Mouse (Mus musculus): Measurements from ENCODE around the gene Ccdc88c. TPM values are rescaled to one million over a fixed set of nuclear protein-coding genes. Genes with fewer than 3 reads are reported as not detected.

The Ccdc88c gene
- polyA plus RNA-seq, 1 experiment: 18.0 TPM

DNA sequence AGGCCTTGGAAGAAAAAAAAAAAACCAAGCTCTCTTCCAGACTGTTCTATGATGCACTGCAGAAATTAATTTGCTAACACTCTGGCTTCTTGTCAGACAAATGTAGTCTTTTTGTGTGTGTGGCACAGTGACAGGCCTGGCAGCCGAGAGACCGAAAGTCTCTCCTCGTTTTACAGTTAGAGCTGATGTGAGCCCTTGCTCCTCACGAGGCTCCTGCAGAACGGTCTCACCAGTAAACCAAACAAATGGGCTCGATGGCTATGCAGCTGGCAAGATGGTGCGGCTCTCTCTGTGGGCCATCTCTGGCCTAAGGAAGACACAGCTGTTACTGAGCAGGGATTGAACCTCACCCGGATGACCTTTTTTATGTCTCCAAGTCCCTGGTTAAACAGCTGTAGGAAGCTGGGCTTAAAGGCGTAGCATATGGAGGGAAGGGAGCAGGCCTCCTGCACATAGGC, 48.3 kb downstream of the Ccdc88c start:
- no peaks in the 10 kb centered on the region for H3K36me3 ChIP-seq (ENCODE audit: control insufficient read depth, insufficient read depth)
- H3K4me3 ChIP-seq: no peak overlapping the region
- H3K79me2 ChIP-seq (ENCODE audit: control insufficient read depth, insufficient read depth): peaks cover 2% of the 10 kb centered on the region
- TF ChIP-seq POLR2A (IDR thresholded peaks at IDR 0.05; ENCODE audit: insufficient read length, low read depth): no peak
- no peak for TF ChIP-seq USF1 (IDR thresholded peaks at IDR 0.05; ENCODE audit: low read depth)
- peak; percentile 64 for TF ChIP-seq TCF12 (IDR thresholded peaks at IDR 0.05; ENCODE audit: insufficient read depth, poor library complexity, severe bottlenecking)
- peak; percentile 47 for TF ChIP-seq TCF3 (IDR thresholded peaks at IDR 0.05; ENCODE audit: insufficient read length, low read depth)
- TF ChIP-seq MYOD1 (IDR thresholded peaks at IDR 0.05; ENCODE audit: control insufficient read depth in 1 of 3, insufficient read length in 2 of 3, low read depth in 2 of 3): peak in 2 of 3 experiments; percentile 73 to 80
- peak; percentile 31 to 86 (median 69) for TF ChIP-seq MYOG (IDR thresholded peaks at IDR 0.05; ENCODE audit: control insufficient read depth in 1 of 3, insufficient read depth in 1 of 3, insufficient read length in 2 of 3, low read depth in 2 of 3)
- no peaks in the 10 kb centered on the region for H3K27me3 ChIP-seq (ENCODE audit: control insufficient read depth, insufficient read depth, insufficient read length)
- H3ac ChIP-seq (ENCODE audit: control insufficient read depth, insufficient read length): no peak overlapping the region
- peak overlapping the region; percentile 4 for H3K4me2 ChIP-seq (ENCODE audit: low read depth)

DNA sequence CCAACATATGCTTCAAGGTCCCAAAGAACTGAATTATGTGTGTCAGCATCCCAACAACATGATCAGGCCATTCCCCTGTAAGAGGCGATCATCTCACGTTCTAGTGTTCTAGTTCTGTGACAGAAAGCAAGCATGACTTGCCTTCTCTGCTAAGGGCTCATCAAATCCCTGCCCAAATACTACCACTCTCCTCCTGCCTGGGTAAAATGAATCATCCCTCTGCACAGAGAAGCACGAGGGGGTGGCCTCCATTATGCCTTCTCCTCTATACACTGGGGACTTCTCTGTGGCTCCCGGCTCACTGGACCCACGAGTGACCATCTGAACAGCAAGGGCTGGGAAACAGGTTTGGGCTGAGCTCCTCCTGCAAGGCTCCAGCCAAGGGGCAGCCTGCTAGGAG, 49.2 kb downstream of the Ccdc88c start:
- TF ChIP-seq MYOG (IDR thresholded peaks at IDR 0.05; ENCODE audit: control insufficient read depth in 1 of 3, insufficient read depth in 1 of 3, insufficient read length in 2 of 3, low read depth in 2 of 3) (no peak), POLR2A (IDR thresholded peaks at IDR 0.05; ENCODE audit: insufficient read length, low read depth) (no peak), E2F4 (IDR thresholded peaks at IDR 0.05; ENCODE audit: insufficient read depth) (no peak), CEBPB (IDR thresholded peaks at IDR 0.05; ENCODE audit: insufficient read depth, poor library complexity, severe bottlenecking) (no peak), SRF (IDR thresholded peaks at IDR 0.05; ENCODE audit: control insufficient read depth, insufficient read length, low read depth) (no peak), MYOD1 (IDR thresholded peaks at IDR 0.05; ENCODE audit: control insufficient read depth in 1 of 3, insufficient read length in 2 of 3, low read depth in 2 of 3) (no peak), USF1 (IDR thresholded peaks at IDR 0.05; ENCODE audit: low read depth) (no peak), TCF3 (IDR thresholded peaks at IDR 0.05; ENCODE audit: insufficient read length, low read depth) (no peak), MAX (IDR thresholded peaks at IDR 0.05; ENCODE audit: low read depth) (no peak), TCF12 (IDR thresholded peaks at IDR 0.05; ENCODE audit: insufficient read depth, poor library complexity, severe bottlenecking) (no peak), REST (IDR thresholded peaks at IDR 0.05; ENCODE audit: insufficient read depth, insufficient read length) (no peak), POLR2AphosphoS2 (IDR thresholded peaks at IDR 0.05; ENCODE audit: insufficient read length, low read depth) (no peak)
- no peak overlapping the region for H3K4me3 ChIP-seq
- no peaks in the 10 kb centered on the region for H3K27me3 ChIP-seq (ENCODE audit: control insufficient read depth, insufficient read depth, insufficient read length)
- no peak overlapping the region for H3K4me2 ChIP-seq (ENCODE audit: low read depth)
- H3K79me2 ChIP-seq (ENCODE audit: control insufficient read depth, insufficient read depth): no peaks in the 10 kb centered on the region
- H3K36me3 ChIP-seq (ENCODE audit: control insufficient read depth, insufficient read depth): no peaks in the 10 kb centered on the region
- no peak overlapping the region for H3ac ChIP-seq (ENCODE audit: control insufficient read depth, insufficient read length)

DNA sequence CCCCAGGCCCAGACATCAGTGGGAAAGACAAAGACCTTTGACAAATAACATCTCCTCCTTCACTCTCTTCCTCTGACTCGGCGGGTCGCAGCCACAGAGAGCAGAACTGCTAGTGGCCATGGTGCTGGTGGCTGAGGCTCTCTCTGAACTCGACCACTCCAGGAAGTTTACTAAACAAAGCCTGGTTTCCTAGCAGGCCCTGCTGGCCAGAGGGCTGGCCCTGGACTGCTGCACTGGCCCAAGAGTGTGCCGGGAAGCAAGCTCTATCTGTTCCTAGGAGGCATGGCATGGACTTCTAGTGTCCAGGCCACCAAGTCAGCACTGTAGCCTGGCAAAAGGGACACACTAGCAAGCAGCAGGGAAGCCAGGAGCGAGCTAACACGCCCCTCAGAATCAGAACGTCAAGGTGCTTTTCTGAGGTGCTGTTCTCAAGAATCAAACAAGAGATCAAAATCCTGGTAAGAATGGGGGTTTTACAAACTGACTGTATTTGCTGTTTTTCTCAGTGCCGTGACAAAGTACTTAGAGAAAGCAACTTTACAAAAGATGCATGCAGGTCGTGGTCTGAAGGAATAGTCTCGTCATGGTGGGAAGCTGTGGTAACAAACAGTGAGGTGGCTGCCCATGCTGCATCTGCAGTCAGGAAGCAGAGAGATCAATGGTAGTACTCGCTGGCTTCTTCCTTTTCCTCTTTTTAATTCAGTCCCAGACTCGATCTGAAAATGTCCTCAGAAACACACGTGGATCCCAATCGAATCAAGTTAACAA, 50.7 kb downstream of the Ccdc88c start:
- no peaks in the 10 kb centered on the region for H3K27me3 ChIP-seq (ENCODE audit: control insufficient read depth, insufficient read depth, insufficient read length)
- no peaks in the 10 kb centered on the region for H3K79me2 ChIP-seq (ENCODE audit: control insufficient read depth, insufficient read depth)
- no peak overlapping the region for H3K4me2 ChIP-seq (ENCODE audit: low read depth)
- no peak for TF ChIP-seq MAX (IDR thresholded peaks at IDR 0.05; ENCODE audit: low read depth)
- no peak for TF ChIP-seq E2F4 (IDR thresholded peaks at IDR 0.05; ENCODE audit: insufficient read depth)
- TF ChIP-seq REST (IDR thresholded peaks at IDR 0.05; ENCODE audit: insufficient read depth, insufficient read length): no peak
- TF ChIP-seq POLR2A (IDR thresholded peaks at IDR 0.05; ENCODE audit: insufficient read length, low read depth): no peak
- no peak for TF ChIP-seq TCF12 (IDR thresholded peaks at IDR 0.05; ENCODE audit: insufficient read depth, poor library complexity, severe bottlenecking)
- TF ChIP-seq SRF (IDR thresholded peaks at IDR 0.05; ENCODE audit: control insufficient read depth, insufficient read length, low read depth): no peak
- no peak for TF ChIP-seq MYOD1 (IDR thresholded peaks at IDR 0.05; ENCODE audit: control insufficient read depth in 1 of 3, insufficient read length in 2 of 3, low read depth in 2 of 3)
- no peak for TF ChIP-seq CEBPB (IDR thresholded peaks at IDR 0.05; ENCODE audit: insufficient read depth, poor library complexity, severe bottlenecking)
- no peak for TF ChIP-seq POLR2AphosphoS2 (IDR thresholded peaks at IDR 0.05; ENCODE audit: insufficient read length, low read depth)
- no peak for TF ChIP-seq USF1 (IDR thresholded peaks at IDR 0.05; ENCODE audit: low read depth)
- no peak for TF ChIP-seq MYOG (IDR thresholded peaks at IDR 0.05; ENCODE audit: control insufficient read depth in 1 of 3, insufficient read depth in 1 of 3, insufficient read length in 2 of 3, low read depth in 2 of 3)
- no peak for TF ChIP-seq TCF3 (IDR thresholded peaks at IDR 0.05; ENCODE audit: insufficient read length, low read depth)
- H3K4me3 ChIP-seq: no peak overlapping the region
- H3ac ChIP-seq (ENCODE audit: control insufficient read depth, insufficient read length): no peak overlapping the region
- H3K36me3 ChIP-seq (ENCODE audit: control insufficient read depth, insufficient read depth): no peaks in the 10 kb centered on the region

DNA sequence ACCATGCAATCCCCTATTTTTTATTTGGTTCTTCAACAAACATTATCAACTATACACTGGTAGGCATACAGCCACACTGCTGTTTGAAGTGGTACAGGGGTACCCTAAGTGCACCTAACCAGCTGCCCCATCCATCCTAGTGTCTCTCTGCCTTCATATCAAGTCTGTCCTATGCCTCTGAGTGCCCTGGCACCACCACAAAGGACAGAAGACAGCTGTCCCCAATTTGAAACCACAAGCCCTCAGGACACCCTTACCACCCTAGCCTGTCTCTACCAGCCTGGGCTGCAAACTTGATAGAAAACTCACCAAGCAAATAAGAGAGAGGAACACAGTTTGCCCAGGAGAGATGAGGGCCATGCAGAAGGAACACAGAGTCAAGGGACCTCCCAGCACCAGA, 51.3 kb downstream of the Ccdc88c start:
- no peaks in the 10 kb centered on the region for H3K79me2 ChIP-seq (ENCODE audit: control insufficient read depth, insufficient read depth)
- H3K36me3 ChIP-seq (ENCODE audit: control insufficient read depth, insufficient read depth): no peaks in the 10 kb centered on the region
- H3K27me3 ChIP-seq (ENCODE audit: control insufficient read depth, insufficient read depth, insufficient read length): no peaks in the 10 kb centered on the region
- H3K4me2 ChIP-seq (ENCODE audit: low read depth): no peak overlapping the region
- no peak overlapping the region for H3ac ChIP-seq (ENCODE audit: control insufficient read depth, insufficient read length)
- TF ChIP-seq MYOG (IDR thresholded peaks at IDR 0.05; ENCODE audit: control insufficient read depth in 1 of 3, insufficient read depth in 1 of 3, insufficient read length in 2 of 3, low read depth in 2 of 3) (peak in 2 of 3 experiments; percentile 54 to 66), MYOD1 (IDR thresholded peaks at IDR 0.05; ENCODE audit: control insufficient read depth in 1 of 3, insufficient read length in 2 of 3, low read depth in 2 of 3) (peak in 2 of 3 experiments; percentile 22 to 47), POLR2AphosphoS2 (IDR thresholded peaks at IDR 0.05; ENCODE audit: insufficient read length, low read depth) (no peak), SRF (IDR thresholded peaks at IDR 0.05; ENCODE audit: control insufficient read depth, insufficient read length, low read depth) (no peak)
- H3K4me3 ChIP-seq: no peak overlapping the region
